Mouse (Mus musculus) midbrain, postnatal 0 days (tissue): ENCODE data around the gene Hnrnpc. TPM values are rescaled to one million over a fixed set of nuclear protein-coding genes. Genes with fewer than 3 reads are reported as not detected.

Experiments used
- ATAC-seq: fragments of 200-750 bp; cut with Nextera tagmentation; 2 replicates; pipeline ENCODE4 v1.8.0; 2017; ENCODE audit warnings: moderate number of reproducible peaks, mild to moderate bottlenecking, moderate TSS enrichment, moderate library complexity; ENCODE audit not compliant: low FRiP score
- DNase-seq: peaks from one replicate; pipeline ENCODE4 v3.0.0-alpha.2; 2015; ENCODE audit warnings: low spot score
- H3K27ac ChIP-seq: fragments of 300-500 bp; sonication (generic); 2 replicates; pipeline ENCODE4 v1.5.1; 2014; ENCODE audit warnings: low read depth, mild to moderate bottlenecking, low read length, mixed read lengths
- H3K27me3 ChIP-seq: fragments of 300-500 bp; sonication (generic); 2 replicates; pipeline ENCODE4 v1.6.1; 2014; ENCODE audit warnings: low read length, control low read depth, mixed read lengths; ENCODE audit not compliant: insufficient read depth
- H3K36me3 ChIP-seq: fragments of 300-500 bp; sonication (generic); 2 replicates; pipeline ENCODE4 v1.6.1; 2014; ENCODE audit warnings: low read length, control low read depth, mixed read lengths; ENCODE audit not compliant: insufficient read depth
- H3K4me1 ChIP-seq: fragments of 300-500 bp; sonication (generic); 2 replicates; pipeline ENCODE4 v1.6.1; 2014; ENCODE audit warnings: mild to moderate bottlenecking, control low read depth, antibody characterized with exemption, low read length, mixed read lengths; ENCODE audit not compliant: insufficient read depth
- H3K4me2 ChIP-seq: fragments of 300-500 bp; sonication (generic); 2 replicates; pipeline ENCODE4 v1.6.1; 2014; ENCODE audit warnings: low read depth, mild to moderate bottlenecking, low read length, mixed read lengths; ENCODE audit not compliant: poor library complexity, severe bottlenecking
- H3K4me3 ChIP-seq: fragments of 300-500 bp; sonication (generic); 2 replicates; pipeline ENCODE4 v1.5.1; 2014; ENCODE audit warnings: low read depth, mild to moderate bottlenecking, low read length, moderate library complexity
- H3K9ac ChIP-seq: fragments of 300-500 bp; sonication (generic); replicated peaks from 2 replicates; pipeline ENCODE4 v1.6.1; 2014; ENCODE audit warnings: mild to moderate bottlenecking, low read length, moderate library complexity, mixed read lengths; ENCODE audit not compliant: poor library complexity, severe bottlenecking
- H3K9me3 ChIP-seq: fragments of 300-500 bp; sonication (generic); 2 replicates; pipeline ENCODE4 v1.6.1; 2016; ENCODE audit warnings: low read length, control low read depth
- CTCF ChIP-seq: IDR thresholded peaks from 2 replicates; pipeline ENCODE4 v1.5.1; 2016; ENCODE audit warnings: antibody characterized with exemption, mild to moderate bottlenecking
- WGBS: fragments of 180-500 bp; shearing (Covaris S2); extraction: QIAGEN DNeasy Blood & Tissue Kit; methylation state at CpG from one replicate; pipeline ENCODE4 v1.1.7; 2014; 5-methylcytosine and 5-hydroxymethylcytosine counted together
- polyA plus RNA-seq: library from polyadenylated mRNA; unstranded; fragments of >200 nt; fragmentation: Nextera tagmentation; extraction: Ambion mirVana; gene quantifications from 2 replicates; pipeline ENCODE4 v1.2.1, GENCODE M21; 2015
- total RNA-seq: library from RNA; depleted of rRNA; stranded (reverse); fragments of >200 nt; gene quantifications from 2 replicates; pipeline ENCODE4 v1.2.3, GENCODE M21; 2014

Gene Hnrnpc
- total and polyA plus RNA-seq, 2 experiments from 2014 or later: 57.6 to 258 TPM

DNA sequence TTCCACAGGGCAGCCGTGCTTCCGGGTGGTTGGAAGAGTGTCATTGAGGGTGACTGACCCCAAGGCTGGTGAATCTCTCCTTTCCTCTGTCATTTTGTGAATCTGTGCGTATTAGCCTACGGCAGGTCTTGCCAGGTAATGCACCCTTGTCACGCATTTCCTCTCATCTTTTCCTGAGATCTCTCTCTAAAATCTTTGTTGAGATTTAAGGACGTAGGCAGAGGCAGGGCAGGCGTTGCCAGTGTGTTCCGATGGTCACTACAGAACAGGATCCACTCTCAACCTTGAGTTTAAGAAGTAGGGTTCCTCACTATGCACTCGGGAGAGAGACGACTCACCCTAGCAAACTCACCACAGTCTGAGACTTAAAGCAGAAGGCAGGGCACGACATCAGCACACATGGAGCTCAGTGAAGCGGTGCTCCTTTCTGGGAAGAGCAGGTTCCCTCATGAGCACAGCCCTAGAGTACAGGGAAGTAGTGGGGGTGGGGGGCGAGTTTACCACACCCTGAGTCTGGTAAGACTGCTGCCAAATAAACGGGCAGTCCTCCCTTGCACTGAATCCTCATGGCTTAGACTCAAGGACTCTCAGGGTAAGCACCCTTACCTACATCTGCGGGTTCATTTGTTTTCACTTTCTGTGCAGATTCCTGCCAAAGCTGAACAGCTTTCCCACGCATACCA, 37.8 kb upstream of the Hnrnpc start:
- no peak for ATAC-seq
- 73% methylated on average over 16 of the region's 16 CpGs for WGBS
- no peak for DNase-seq
- Histone ChIP-seq H3K36me3 (no peaks in the 10 kb centered on the region), H3K4me2 (no peak overlapping the region), H3K9ac (no peak overlapping the region), H3K27ac (no peak overlapping the region), H3K4me1 (no peaks in the 10 kb centered on the region), H3K9me3 (no peaks in the 10 kb centered on the region), H3K27me3 (no peaks in the 10 kb centered on the region), H3K4me3 (no peak overlapping the region)
- TF ChIP-seq CTCF: no peak

- Histone ChIP-seq H3K9me3 (no peaks in the 10 kb centered on the region), H3K36me3 (no peaks in the 10 kb centered on the region), H3K9ac (no peak overlapping the region), H3K4me1 (no peaks in the 10 kb centered on the region), H3K27ac (no peak overlapping the region), H3K4me2 (no peak overlapping the region), H3K27me3 (no peaks in the 10 kb centered on the region), H3K4me3 (no peak overlapping the region)
- TF ChIP-seq CTCF: no peak
- no peak for DNase-seq
- 77% methylated on average over 19 of the region's 19 CpGs for WGBS
- no peak for ATAC-seq
Measured at GRCm38 (mm10) chr14:52140577-52141444, 37.0 kb upstream of the Hnrnpc start.

GRCm38 (mm10) chr14:52133584-52133983, 29.8 kb upstream of the Hnrnpc start:
- WGBS: 80% methylated on average over 5 of the region's 5 CpGs

DNA sequence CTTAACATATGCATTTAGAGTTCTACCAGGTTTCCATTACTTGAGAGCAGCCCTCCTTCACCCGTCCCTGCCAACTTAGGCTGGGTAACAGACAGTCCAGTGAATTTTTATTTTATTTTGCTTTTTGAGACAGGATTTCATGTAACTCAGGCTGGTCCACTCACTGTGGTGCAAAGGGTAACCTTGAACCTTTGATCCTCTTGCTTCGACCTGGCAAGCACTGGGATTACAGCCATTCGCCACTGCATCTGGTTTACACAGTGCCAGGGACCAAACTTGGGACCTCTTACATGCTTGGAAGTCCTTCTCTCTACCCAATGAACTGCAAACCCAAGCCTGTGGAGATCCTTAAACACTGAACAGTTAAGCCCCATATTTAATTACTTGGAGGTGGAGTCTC, 20.8 kb upstream of the Hnrnpc start:
- no peaks in the 10 kb centered on the region for H3K4me1 ChIP-seq
- no peaks in the 10 kb centered on the region for H3K27me3 ChIP-seq
- no peak for TF ChIP-seq CTCF
- H3K27ac ChIP-seq: no peak overlapping the region
- no peaks in the 10 kb centered on the region for H3K36me3 ChIP-seq
- no peak for ATAC-seq
- DNase-seq: no peak
- H3K9me3 ChIP-seq: no peaks in the 10 kb centered on the region
- H3K9ac ChIP-seq: no peak overlapping the region
- H3K4me3 ChIP-seq: no peak overlapping the region
- over 99% methylated on average over 3 of the region's 3 CpGs for WGBS
- H3K4me2 ChIP-seq: no peak overlapping the region

More at GRCm38 (mm10) chr14:52133584-52133983, 29.8 kb upstream of the Hnrnpc start:
- Histone ChIP-seq H3K27me3 (no peaks in the 10 kb centered on the region), H3K36me3 (no peaks in the 10 kb centered on the region), H3K4me1 (no peaks in the 10 kb centered on the region), H3K9me3 (no peaks in the 10 kb centered on the region), H3K9ac (no peak overlapping the region), H3K27ac (no peak overlapping the region), H3K4me3 (no peak overlapping the region), H3K4me2 (no peak overlapping the region)
- ATAC-seq (no peak), DNase-seq (no peak)
- TF ChIP-seq CTCF: no peak

DNA sequence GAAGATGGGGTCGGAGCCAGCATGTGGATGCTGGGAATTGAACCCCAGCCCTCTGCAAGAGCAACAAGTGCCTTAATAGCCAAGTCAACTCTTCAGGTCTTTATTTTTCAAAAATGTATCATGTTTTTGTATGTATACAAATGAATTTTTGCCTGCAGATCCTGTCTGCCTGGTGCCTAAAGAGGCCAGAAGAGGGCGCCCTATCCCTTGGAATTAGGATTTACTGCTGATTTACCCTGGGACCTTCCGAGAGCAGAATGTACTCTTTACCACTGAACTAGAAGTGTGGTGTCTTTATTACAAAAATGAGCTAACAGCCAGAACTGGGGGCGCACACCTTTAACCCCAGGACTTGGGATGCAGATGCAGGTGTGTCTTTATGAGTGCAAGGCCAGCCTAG, 20.1 kb upstream of the Hnrnpc start:
- 23% methylated on average over 4 of the region's 4 CpGs for WGBS
- H3K27me3 ChIP-seq: no peaks in the 10 kb centered on the region
- ATAC-seq: no peak
- H3K9ac ChIP-seq: no peak overlapping the region
- H3K4me3 ChIP-seq: no peak overlapping the region
- peak; percentile 88 for TF ChIP-seq CTCF
- DNase-seq: peak; percentile 73
- H3K4me2 ChIP-seq: no peak overlapping the region
- H3K9me3 ChIP-seq: no peaks in the 10 kb centered on the region
- H3K27ac ChIP-seq: no peak overlapping the region
- H3K4me1 ChIP-seq: 0 out of 2 replicates have a peak, but pooled peaks cover 3% of the 10 kb centered on the region
- no peaks in the 10 kb centered on the region for H3K36me3 ChIP-seq

DNA sequence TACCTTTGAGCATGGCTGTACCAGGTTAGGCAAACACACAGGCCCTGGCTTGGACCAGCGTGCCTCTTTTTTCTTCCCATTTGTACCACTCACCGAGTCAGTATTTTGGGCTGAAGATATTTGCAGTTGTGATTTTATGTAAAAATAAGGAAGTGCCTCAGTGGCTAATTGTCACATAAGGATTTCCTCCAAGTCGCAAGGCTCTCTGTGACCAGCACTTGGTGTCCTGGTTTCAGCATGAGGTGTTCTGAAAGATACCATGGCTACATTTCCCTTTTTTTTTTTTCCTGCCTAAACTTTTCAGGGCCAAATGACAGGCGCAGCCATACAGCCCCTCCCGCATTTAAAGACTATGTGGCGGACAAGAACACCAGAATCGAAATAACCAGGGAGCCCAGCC, 16.3 kb upstream of the Hnrnpc start:
- Histone ChIP-seq H3K36me3 (no peaks in the 10 kb centered on the region), H3K9me3 (no peaks in the 10 kb centered on the region), H3K27ac (peak overlapping the region; percentile 34; the same call in 1 of the 2 replicates), H3K27me3 (no peaks in the 10 kb centered on the region), H3K4me2 (peak overlapping the region; percentile 88), H3K4me1 (peaks cover 8% of the 10 kb centered on the region; the same call in 1 of the 2 replicates), H3K4me3 (peak overlapping the region; percentile 55; the same call in 1 of the 2 replicates), H3K9ac (peak overlapping the region; percentile 65; the same call in 1 of the 2 replicates)
- no peak for TF ChIP-seq CTCF
- no peak for ATAC-seq
- DNase-seq: no peak
- 57% methylated on average over 7 of the region's 7 CpGs for WGBS
